Mouse (Mus musculus) left cerebral cortex, postnatal 10 days (tissue): ENCODE measurements around the gene Enoph1. TPM values are rescaled to one million over a fixed set of nuclear protein-coding genes. Genes with fewer than 3 reads are reported as not detected.
A peak's percentile ranks its signal among the peaks of the same experiment; 100 is the strongest.

Source experiments
- DNase-seq, 2 experiments: peaks; one replicate each; pipeline ENCODE4 v3.0.0; 2021 to 2022; ENCODE audit warnings: low spot score in 2 of 2, mixed read lengths in 1 of 2; ENCODE audit errors: extremely low spot score in 1 of 2
- intact Hi-C: fragments of 180-260 bp; cut with DNase I; formaldehyde crosslinking; loops from one replicate; pipeline ENCODE4 v1.15.1; 2025
- total RNA-seq, 2 experiments: library from RNA; stranded (reverse); gene quantifications; 2 replicates each; pipeline ENCODE4 v1.2.3; 2021

Gene Enoph1
- total RNA-seq = 10 to 100 TPM; 56.2 TPM

- DNase-seq = peak; percentile 94 to 98
- intact Hi-C loops = loop anchor here (2.0 to 10.0 kb wide), 2 partner anchors 61 to 835 kb away; partner anchors contain the start of genes 4930524J08Rik and Hnrnpd
Measured at GRCm38 (mm10) chr5:100039602-100040142, at the start of gene Enoph1, which contains the start of gene Hnrnpdl. Gene Enoph1 (plus strand): TSS chr5:100039985. Gene Hnrnpdl (minus strand): TSS chr5:100039664.

- intact Hi-C loops = no loop called here
- no peak for DNase-seq
Measured at GRCm38 (mm10) chr5:99994166-99994565, 45.6 kb upstream of the Enoph1 start.

GRCm38 (mm10) chr5:99994680-99995079, 45.1 kb upstream of the Enoph1 start:
- intact Hi-C loops = no loop called here
- DNase-seq = no peak

- intact Hi-C loops = no loop called here
- DNase-seq = no peak
Measured at GRCm38 (mm10) chr5:100000048-100000447, 39.7 kb upstream of the Enoph1 start.

- intact Hi-C loops = no loop called here
- DNase-seq = no peak
Measured at GRCm38 (mm10) chr5:100000500-100000899, 39.3 kb upstream of the Enoph1 start.

- intact Hi-C loops = no loop called here
- DNase-seq = no peak
Measured at GRCm38 (mm10) chr5:100003895-100004294, 35.9 kb upstream of the Enoph1 start.

- no peak for DNase-seq
- intact Hi-C loops = no loop called here
Measured at GRCm38 (mm10) chr5:100005431-100005830, 34.4 kb upstream of the Enoph1 start.

- DNase-seq = no peak
- intact Hi-C loops = no loop called here
Measured at GRCm38 (mm10) chr5:100005896-100006295, 33.9 kb upstream of the Enoph1 start.

- no peak for DNase-seq
- intact Hi-C loops = no loop called here
Measured at GRCm38 (mm10) chr5:100006324-100007039, 33.3 kb upstream of the Enoph1 start.

GRCm38 (mm10) chr5:100007040-100007375, 32.8 kb upstream of the Enoph1 start:
- DNase-seq = no peak
- intact Hi-C loops = no loop called here

- no peak for DNase-seq
- intact Hi-C loops = no loop called here
Measured at GRCm38 (mm10) chr5:100008485-100008884, 31.3 kb upstream of the Enoph1 start.

- no peak for DNase-seq
- intact Hi-C loops = no loop called here
Measured at GRCm38 (mm10) chr5:100012599-100012998, 27.2 kb upstream of the Enoph1 start.

GRCm38 (mm10) chr5:100020089-100020488, 19.7 kb upstream of the Enoph1 start:
- DNase-seq = no peak
- intact Hi-C loops = no loop called here

GRCm38 (mm10) chr5:100024403-100024802, 15.4 kb upstream of the Enoph1 start:
- no peak for DNase-seq

GRCm38 (mm10) chr5:100024868-100025267, 14.9 kb upstream of the Enoph1 start:
- no peak for DNase-seq
- intact Hi-C loops = no loop called here

More at GRCm38 (mm10) chr5:100024403-100024802, 15.4 kb upstream of the Enoph1 start:
- intact Hi-C loops = no loop called here

GRCm38 (mm10) chr5:100030069-100030468, 9.7 kb upstream of the Enoph1 start:
- intact Hi-C loops = loop anchor here (10.0 kb wide), 1 partner anchor 825 kb away; no protein-coding TSS in a partner anchor
- DNase-seq = peak; percentile 61 to 69

GRCm38 (mm10) chr5:100032107-100032506, 7.7 kb upstream of the Enoph1 start:
- intact Hi-C loops = loop anchor here (10.0 kb wide), 1 partner anchor 827 kb away; no protein-coding TSS in a partner anchor
- DNase-seq = no peak

GRCm38 (mm10) chr5:100032646-100033045, 7.1 kb upstream of the Enoph1 start:
- no peak for DNase-seq
- intact Hi-C loops = loop anchor here (10.0 kb wide), 1 partner anchor 828 kb away; no protein-coding TSS in a partner anchor

- DNase-seq = no peak
- intact Hi-C loops = loop anchor here (10.0 kb wide), 1 partner anchor 831 kb away; no protein-coding TSS in a partner anchor
Measured at GRCm38 (mm10) chr5:100035950-100036349, 3.8 kb upstream of the Enoph1 start.

- intact Hi-C loops = loop anchor here (10.0 kb wide), 1 partner anchor 832 kb away; no protein-coding TSS in a partner anchor
- DNase-seq = no peak
Measured at GRCm38 (mm10) chr5:100036681-100037080, 3.1 kb upstream of the Enoph1 start.
